Mouse (Mus musculus): ENCODE measurements around the gene Fos. TPM values are rescaled to one million over a fixed set of nuclear protein-coding genes. Genes with fewer than 3 reads are reported as not detected.

Fos gene
- polyA plus RNA-seq, 1 experiment from 2014 or later: 0.89 TPM

DNA sequence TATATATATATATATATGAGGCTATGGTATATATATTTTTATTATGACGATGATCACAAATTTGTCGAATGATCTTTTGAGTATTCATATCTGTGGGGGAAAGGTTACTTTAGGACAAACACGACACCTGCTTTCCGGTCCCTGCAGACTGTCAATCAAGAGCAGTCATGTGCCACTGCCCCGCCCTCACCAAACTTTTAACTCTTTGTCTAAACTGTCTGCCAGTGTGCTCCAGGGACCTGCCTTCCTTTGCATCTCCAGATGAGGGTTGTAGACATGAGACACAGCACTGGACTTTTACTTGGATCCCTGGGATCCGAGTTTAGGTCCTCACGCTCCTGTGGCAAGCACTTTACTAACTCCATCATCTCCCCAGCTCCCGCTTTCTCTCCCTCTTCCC, 25.3 kb downstream of the Fos start:
- Histone ChIP-seq H3K4me1 (ENCODE audit: control insufficient read depth, insufficient read depth, low read length) (no peaks in the 10 kb centered on the region), H3K27me3 (ENCODE audit: control insufficient read depth, insufficient read depth, low read length) (no peaks in the 10 kb centered on the region), H3K9me3 (ENCODE audit: control insufficient read depth, low read length) (no peaks in the 10 kb centered on the region), H3K27ac (replicated peaks; ENCODE audit: low read depth, low read length) (no peak overlapping the region), H3K4me3 (ENCODE audit: low read depth, low read length) (no peak overlapping the region), H3K4me2 (ENCODE audit: low read depth, severe bottlenecking) (no peak overlapping the region), H3K36me3 (ENCODE audit: control insufficient read depth, insufficient read depth, low read length) (no peaks in the 10 kb centered on the region), H3K9ac (ENCODE audit: low read length) (no peak overlapping the region)
- DNase-seq (ENCODE audit: low spot score): no peak
- 77% methylated on average over 8 of the region's 8 CpGs for WGBS
- no peak for ATAC-seq (ENCODE audit: insufficient number of reproducible peaks, low FRiP score, low TSS enrichment, low read depth)

DNA sequence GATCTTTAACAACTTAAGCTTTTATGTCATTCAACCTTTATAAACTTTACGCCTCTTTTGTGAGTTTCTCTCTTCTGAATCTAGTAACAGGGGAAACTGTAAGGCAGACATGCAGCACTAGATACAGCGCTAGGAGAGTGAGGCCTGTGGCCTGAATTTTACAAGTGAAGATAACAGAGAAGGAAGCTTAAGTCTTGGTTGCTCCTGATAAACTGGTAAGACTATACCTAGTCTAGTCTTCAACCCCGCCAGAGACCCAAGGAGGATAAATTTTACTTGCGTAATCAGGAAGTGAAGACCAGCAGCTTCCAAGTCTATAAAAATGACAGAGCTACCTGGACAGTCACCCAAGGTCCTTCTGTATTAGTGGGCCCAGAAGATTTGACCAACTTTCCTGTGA, 29.0 kb downstream of the Fos start:
- Histone ChIP-seq H3K9me3 (ENCODE audit: control insufficient read depth, low read length) (no peaks in the 10 kb centered on the region), H3K4me3 (ENCODE audit: low read depth, low read length) (no peak overlapping the region), H3K27ac (replicated peaks; ENCODE audit: low read depth, low read length) (no peak overlapping the region), H3K27me3 (ENCODE audit: control insufficient read depth, insufficient read depth, low read length) (no peaks in the 10 kb centered on the region), H3K36me3 (ENCODE audit: control insufficient read depth, insufficient read depth, low read length) (no peaks in the 10 kb centered on the region), H3K9ac (ENCODE audit: low read length) (no peak overlapping the region), H3K4me2 (ENCODE audit: low read depth, severe bottlenecking) (no peak overlapping the region), H3K4me1 (ENCODE audit: control insufficient read depth, insufficient read depth, low read length) (no peaks in the 10 kb centered on the region)
- no peak for DNase-seq (ENCODE audit: low spot score)
- ATAC-seq (ENCODE audit: insufficient number of reproducible peaks, low FRiP score, low TSS enrichment, low read depth): no peak
- 86% methylated on average over 4 of the region's 4 CpGs for WGBS

DNA sequence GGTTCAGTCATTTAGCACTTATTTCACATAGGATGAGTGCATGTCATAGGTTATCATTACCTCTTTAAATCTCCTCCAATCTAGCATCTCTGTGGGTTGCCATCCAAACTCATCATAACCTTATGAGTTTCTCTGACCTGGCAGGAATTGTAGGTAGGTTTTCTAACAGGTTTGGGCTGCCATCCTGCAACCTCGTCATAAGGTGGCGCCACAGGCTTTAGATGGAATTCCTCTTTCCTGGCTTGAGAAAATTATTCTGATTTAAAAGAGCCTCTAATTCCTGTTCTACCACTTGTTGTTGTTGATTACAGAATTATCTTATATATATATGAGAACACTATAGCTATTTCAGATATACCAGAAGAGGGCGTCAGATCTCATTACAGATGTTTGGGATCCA, 34.5 kb downstream of the Fos start:
- Histone ChIP-seq H3K27ac (replicated peaks; ENCODE audit: low read depth, low read length) (no peak overlapping the region), H3K27me3 (ENCODE audit: control insufficient read depth, insufficient read depth, low read length) (no peaks in the 10 kb centered on the region), H3K9me3 (ENCODE audit: control insufficient read depth, low read length) (no peaks in the 10 kb centered on the region), H3K4me2 (ENCODE audit: low read depth, severe bottlenecking) (no peak overlapping the region), H3K4me3 (ENCODE audit: low read depth, low read length) (no peak overlapping the region), H3K36me3 (ENCODE audit: control insufficient read depth, insufficient read depth, low read length) (no peaks in the 10 kb centered on the region), H3K4me1 (ENCODE audit: control insufficient read depth, insufficient read depth, low read length) (no peaks in the 10 kb centered on the region), H3K9ac (ENCODE audit: low read length) (no peak overlapping the region)
- DNase-seq (ENCODE audit: low spot score) (peak; percentile 48), ATAC-seq (ENCODE audit: insufficient number of reproducible peaks, low FRiP score, low TSS enrichment, low read depth) (no peak)
- 22% methylated on average over 3 of the region's 3 CpGs for WGBS

DNA sequence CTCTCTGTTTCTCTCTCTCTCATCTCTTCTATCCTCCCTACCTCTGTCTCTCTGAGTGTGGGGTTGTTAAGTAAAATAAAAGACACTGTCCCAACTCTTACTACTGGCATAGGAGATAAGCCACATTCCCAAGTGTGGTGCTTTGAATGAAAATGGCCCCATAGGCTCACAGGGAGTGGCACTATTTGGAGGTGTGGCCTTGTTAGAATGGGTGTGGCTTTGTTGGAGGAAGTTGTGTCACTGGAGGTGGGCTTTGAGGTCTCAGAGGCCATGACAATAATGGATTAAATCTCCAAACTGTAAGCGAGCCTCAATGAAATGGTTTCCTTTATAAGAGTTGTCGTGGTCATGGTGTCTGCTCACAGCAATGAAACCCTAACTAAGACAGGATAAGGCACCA, 36.3 kb downstream of the Fos start:
- ATAC-seq (ENCODE audit: insufficient number of reproducible peaks, low FRiP score, low TSS enrichment, low read depth) (no peak), DNase-seq (ENCODE audit: low spot score) (no peak)
- Histone ChIP-seq H3K27me3 (ENCODE audit: control insufficient read depth, insufficient read depth, low read length) (no peaks in the 10 kb centered on the region), H3K4me3 (ENCODE audit: low read depth, low read length) (no peak overlapping the region), H3K36me3 (ENCODE audit: control insufficient read depth, insufficient read depth, low read length) (no peaks in the 10 kb centered on the region), H3K4me1 (ENCODE audit: control insufficient read depth, insufficient read depth, low read length) (no peaks in the 10 kb centered on the region), H3K4me2 (ENCODE audit: low read depth, severe bottlenecking) (no peak overlapping the region), H3K27ac (replicated peaks; ENCODE audit: low read depth, low read length) (no peak overlapping the region), H3K9ac (ENCODE audit: low read length) (no peak overlapping the region), H3K9me3 (ENCODE audit: control insufficient read depth, low read length) (no peaks in the 10 kb centered on the region)
- 95% methylated on average over 2 of the region's 2 CpGs for WGBS

DNA sequence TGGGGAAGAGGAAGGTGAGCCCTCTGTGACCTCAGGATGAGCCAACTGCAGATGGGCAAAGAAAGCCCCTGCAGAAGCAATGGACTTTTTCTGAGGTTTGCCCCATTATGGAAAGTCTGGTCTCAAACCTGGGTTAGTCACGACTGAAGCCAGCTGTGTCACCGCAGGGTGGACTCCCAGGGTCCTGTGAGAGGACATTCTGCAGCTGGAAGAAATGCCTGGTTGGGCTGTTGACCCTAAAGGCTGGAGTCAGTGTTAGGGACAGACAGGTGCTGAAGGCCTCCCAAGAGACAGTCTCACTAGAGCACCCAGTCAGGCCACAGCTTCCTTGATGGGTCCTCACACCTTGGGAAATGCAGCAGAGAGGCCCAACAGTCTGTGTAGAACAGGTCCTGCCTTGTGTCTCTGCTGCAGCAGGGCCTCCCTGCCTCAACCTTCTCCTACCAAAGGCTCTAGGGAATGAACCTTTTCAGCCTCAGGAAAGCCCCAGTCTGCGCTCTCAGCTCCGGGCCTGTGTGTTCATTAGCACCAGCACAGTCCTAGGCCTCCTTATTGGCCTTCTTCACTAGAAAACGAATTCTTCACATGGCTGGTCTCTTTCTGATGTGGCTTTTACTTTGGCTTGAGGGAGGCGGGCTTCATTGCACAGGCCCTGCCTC, 40.2 kb downstream of the Fos start:
- Histone ChIP-seq H3K27ac (replicated peaks; ENCODE audit: low read depth, low read length) (no peak overlapping the region), H3K4me2 (ENCODE audit: low read depth, severe bottlenecking) (no peak overlapping the region), H3K9me3 (ENCODE audit: control insufficient read depth, low read length) (no peaks in the 10 kb centered on the region), H3K4me1 (ENCODE audit: control insufficient read depth, insufficient read depth, low read length) (no peaks in the 10 kb centered on the region), H3K36me3 (ENCODE audit: control insufficient read depth, insufficient read depth, low read length) (no peaks in the 10 kb centered on the region), H3K9ac (ENCODE audit: low read length) (no peak overlapping the region), H3K27me3 (ENCODE audit: control insufficient read depth, insufficient read depth, low read length) (no peaks in the 10 kb centered on the region), H3K4me3 (ENCODE audit: low read depth, low read length) (no peak overlapping the region)
- no peak for DNase-seq (ENCODE audit: low spot score)
- ATAC-seq (ENCODE audit: insufficient number of reproducible peaks, low FRiP score, low TSS enrichment, low read depth): no peak
- 80% methylated on average over 6 of the region's 6 CpGs for WGBS

DNA sequence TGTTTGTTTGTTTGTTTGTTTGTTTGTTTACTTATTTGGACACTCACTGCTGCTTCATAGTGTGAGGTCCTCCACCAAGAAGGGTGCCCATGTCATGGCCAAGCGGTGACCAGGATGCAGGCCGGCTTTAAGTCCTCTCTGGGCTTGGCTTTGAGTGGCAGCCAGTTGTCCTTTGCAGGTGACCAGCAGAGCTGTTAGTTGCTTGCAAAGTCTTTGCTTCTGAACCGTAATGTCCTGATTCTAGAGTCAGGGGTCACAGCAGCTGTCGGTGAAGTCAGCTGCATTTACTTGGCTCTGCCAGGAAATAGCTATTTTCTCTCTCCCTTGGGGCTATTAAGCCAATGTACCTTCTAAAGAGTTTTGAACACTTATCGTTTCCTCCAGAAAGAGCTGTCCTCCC, 41.3 kb downstream of the Fos start:
- Histone ChIP-seq H3K36me3 (ENCODE audit: control insufficient read depth, insufficient read depth, low read length) (no peaks in the 10 kb centered on the region), H3K4me1 (ENCODE audit: control insufficient read depth, insufficient read depth, low read length) (no peaks in the 10 kb centered on the region), H3K27me3 (ENCODE audit: control insufficient read depth, insufficient read depth, low read length) (no peaks in the 10 kb centered on the region), H3K4me2 (ENCODE audit: low read depth, severe bottlenecking) (no peak overlapping the region), H3K27ac (replicated peaks; ENCODE audit: low read depth, low read length) (no peak overlapping the region), H3K9me3 (ENCODE audit: control insufficient read depth, low read length) (no peaks in the 10 kb centered on the region), H3K9ac (ENCODE audit: low read length) (no peak overlapping the region), H3K4me3 (ENCODE audit: low read depth, low read length) (no peak overlapping the region)
- DNase-seq (ENCODE audit: low spot score) (no peak), ATAC-seq (ENCODE audit: insufficient number of reproducible peaks, low FRiP score, low TSS enrichment, low read depth) (no peak)
- 60% methylated on average over 5 of the region's 5 CpGs for WGBS

DNA sequence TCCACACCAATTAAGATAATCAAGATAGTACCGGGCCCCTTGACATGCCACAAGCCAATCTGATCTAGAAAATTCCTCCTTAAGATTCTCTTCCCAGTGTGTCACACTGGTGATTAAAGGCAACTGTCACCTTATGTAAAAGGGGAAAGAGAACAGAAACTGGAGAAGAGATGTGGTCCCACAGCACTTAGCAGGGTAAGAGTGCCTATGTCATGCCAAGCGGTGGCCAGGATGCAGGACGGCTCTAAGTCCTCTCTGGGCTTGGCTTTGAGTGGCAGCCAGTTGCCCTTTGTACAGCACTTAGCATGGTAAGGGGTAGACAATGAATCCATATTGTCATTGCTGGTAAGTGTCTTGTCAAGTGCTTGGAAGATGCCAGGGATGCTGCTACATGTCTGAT, 42.2 kb downstream of the Fos start:
- Histone ChIP-seq H3K4me3 (ENCODE audit: low read depth, low read length) (no peak overlapping the region), H3K4me2 (ENCODE audit: low read depth, severe bottlenecking) (no peak overlapping the region), H3K27me3 (ENCODE audit: control insufficient read depth, insufficient read depth, low read length) (no peaks in the 10 kb centered on the region), H3K9ac (ENCODE audit: low read length) (no peak overlapping the region), H3K36me3 (ENCODE audit: control insufficient read depth, insufficient read depth, low read length) (no peaks in the 10 kb centered on the region), H3K27ac (replicated peaks; ENCODE audit: low read depth, low read length) (no peak overlapping the region), H3K9me3 (ENCODE audit: control insufficient read depth, low read length) (no peaks in the 10 kb centered on the region), H3K4me1 (ENCODE audit: control insufficient read depth, insufficient read depth, low read length) (no peaks in the 10 kb centered on the region)
- DNase-seq (ENCODE audit: low spot score) (no peak), ATAC-seq (ENCODE audit: insufficient number of reproducible peaks, low FRiP score, low TSS enrichment, low read depth) (no peak)
- WGBS: 89% methylated on average over 3 of the region's 3 CpGs

DNA sequence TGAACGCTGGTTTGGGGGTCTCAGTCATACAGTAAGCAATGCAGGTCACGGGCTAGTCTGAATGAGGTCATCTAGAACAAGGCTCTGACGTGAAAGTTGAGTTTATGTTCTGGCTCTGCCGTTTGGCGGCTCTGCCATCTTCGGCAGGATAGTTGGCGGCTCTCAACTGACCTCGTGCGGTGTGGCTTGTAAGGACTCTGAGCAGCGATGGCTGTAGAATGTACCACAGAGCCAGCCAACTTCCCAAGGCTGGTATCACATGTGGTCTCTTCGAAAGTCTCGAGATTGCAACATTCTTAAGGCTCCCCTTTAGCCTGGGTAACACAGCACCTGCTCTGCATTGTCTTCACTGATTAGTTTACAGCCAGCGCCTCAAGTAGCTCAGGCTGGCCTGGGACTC, 43.6 kb downstream of the Fos start:
- WGBS: 86% methylated on average over 13 of the region's 13 CpGs
- H3K36me3 ChIP-seq (ENCODE audit: control insufficient read depth, insufficient read depth, low read length): no peaks in the 10 kb centered on the region
- DNase-seq (ENCODE audit: low spot score) (no peak), ATAC-seq (ENCODE audit: insufficient number of reproducible peaks, low FRiP score, low TSS enrichment, low read depth) (no peak)
- no peaks in the 10 kb centered on the region for H3K9me3 ChIP-seq (ENCODE audit: control insufficient read depth, low read length)
- no peak overlapping the region for H3K27ac ChIP-seq (replicated peaks; ENCODE audit: low read depth, low read length)
- no peaks in the 10 kb centered on the region for H3K4me1 ChIP-seq (ENCODE audit: control insufficient read depth, insufficient read depth, low read length)
- H3K4me3 ChIP-seq (ENCODE audit: low read depth, low read length): no peak overlapping the region
- H3K27me3 ChIP-seq (ENCODE audit: control insufficient read depth, insufficient read depth, low read length): no peaks in the 10 kb centered on the region
- H3K4me2 ChIP-seq (ENCODE audit: low read depth, severe bottlenecking): no peak overlapping the region
- no peak overlapping the region for H3K9ac ChIP-seq (ENCODE audit: low read length)

DNA sequence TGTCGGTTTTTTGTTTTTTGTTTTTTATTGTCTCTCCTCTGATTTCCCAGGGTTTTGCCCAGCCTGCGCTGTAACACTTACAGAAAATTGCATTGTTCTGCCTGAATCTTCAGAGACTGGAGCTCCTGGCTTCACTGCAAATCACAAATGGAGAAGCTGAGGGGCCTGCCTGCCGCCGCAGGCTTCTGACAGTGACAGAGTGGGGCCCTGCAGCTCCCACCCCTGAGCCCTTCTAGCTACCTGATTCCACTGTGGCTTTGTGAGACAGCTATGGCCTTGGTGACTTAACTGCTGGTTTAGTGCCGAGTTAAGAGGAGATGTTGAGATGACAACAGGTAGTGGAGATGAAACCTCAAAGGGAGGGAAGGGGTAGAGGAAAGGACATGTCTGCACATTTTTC, 44.3 kb downstream of the Fos start:
- no peak for DNase-seq (ENCODE audit: low spot score)
- Histone ChIP-seq H3K4me2 (ENCODE audit: low read depth, severe bottlenecking) (no peak overlapping the region), H3K9me3 (ENCODE audit: control insufficient read depth, low read length) (no peaks in the 10 kb centered on the region), H3K36me3 (ENCODE audit: control insufficient read depth, insufficient read depth, low read length) (no peaks in the 10 kb centered on the region), H3K4me3 (ENCODE audit: low read depth, low read length) (no peak overlapping the region), H3K27me3 (ENCODE audit: control insufficient read depth, insufficient read depth, low read length) (no peaks in the 10 kb centered on the region), H3K9ac (ENCODE audit: low read length) (no peak overlapping the region), H3K27ac (replicated peaks; ENCODE audit: low read depth, low read length) (no peak overlapping the region), H3K4me1 (ENCODE audit: control insufficient read depth, insufficient read depth, low read length) (no peaks in the 10 kb centered on the region)
- ATAC-seq (ENCODE audit: insufficient number of reproducible peaks, low FRiP score, low TSS enrichment, low read depth): no peak
- 73% methylated on average over 5 of the region's 5 CpGs for WGBS
